Mouse (Mus musculus) thymus, adult 2 months (tissue): ENCODE data around the gene Zfp689.

Source experiments
- CTCF ChIP-seq: fragments of 200-500 bp; IDR thresholded peaks from 2 replicates; pipeline ENCODE4 v1.5.1; 2012; ENCODE audit warnings: mild to moderate bottlenecking, control low read depth, low read length, moderate library complexity, borderline replicate concordance; ENCODE audit not compliant: control insufficient read depth, poor library complexity, insufficient read depth; ENCODE audit errors: extremely low read depth
- POLR2A ChIP-seq: fragments of 200-500 bp; IDR thresholded peaks from 2 replicates; pipeline ENCODE4 v1.6.1; 2012; ENCODE audit warnings: mild to moderate bottlenecking, low read length, control low read depth, moderate library complexity; ENCODE audit not compliant: control insufficient read depth, poor library complexity, insufficient read depth; ENCODE audit errors: extremely low read depth

- TF ChIP-seq CTCF = no peak
- TF ChIP-seq POLR2A = no peak
Measured at GRCm38 (mm10) chr7:127425291-127425690, 23.7 kb downstream of the Zfp689 start.
